Mouse (Mus musculus): ENCODE data around the gene Aamp. TPM values are rescaled to one million over a fixed set of nuclear protein-coding genes. Genes with fewer than 3 reads are reported as not detected.
"Not testable (repeated sequence)": the region's sequence is repeated elsewhere in the genome, so short reads cannot be mapped to it uniquely, and the experiment has no call there.

The Aamp gene
- polyA plus RNA-seq, 1 experiment from 2014 or later: 257 TPM

GRCm38 (mm10) chr1:74293306-74293960 lies 8.9 kb upstream of the Aamp start:
- CTCF ChIA-PET: interaction anchor here (1.9 kb wide), 1 partner anchor 87 kb away, joined by 6 read pairs; no protein-coding TSS in a partner anchor
- DNase-seq (ENCODE audit: low read depth, low spot score): no peak
- no peak for ATAC-seq
- in situ Hi-C loops (cut with MboI; ENCODE audit: low pct_unique_long_range_greater_than_20kb): loop anchor here (10.0 kb wide), 1 partner anchor 259 kb away; no protein-coding TSS in a partner anchor
- POLR2A ChIA-PET: interaction anchor here (0.5 kb wide), 1 partner anchor 291 kb away, joined by 6 read pairs; no protein-coding TSS in a partner anchor
- no peaks in the 10 kb centered on the region for H3K27me3 ChIP-seq
- TF ChIP-seq CTCF (IDR thresholded peaks at IDR 0.05): no peak

DNA sequence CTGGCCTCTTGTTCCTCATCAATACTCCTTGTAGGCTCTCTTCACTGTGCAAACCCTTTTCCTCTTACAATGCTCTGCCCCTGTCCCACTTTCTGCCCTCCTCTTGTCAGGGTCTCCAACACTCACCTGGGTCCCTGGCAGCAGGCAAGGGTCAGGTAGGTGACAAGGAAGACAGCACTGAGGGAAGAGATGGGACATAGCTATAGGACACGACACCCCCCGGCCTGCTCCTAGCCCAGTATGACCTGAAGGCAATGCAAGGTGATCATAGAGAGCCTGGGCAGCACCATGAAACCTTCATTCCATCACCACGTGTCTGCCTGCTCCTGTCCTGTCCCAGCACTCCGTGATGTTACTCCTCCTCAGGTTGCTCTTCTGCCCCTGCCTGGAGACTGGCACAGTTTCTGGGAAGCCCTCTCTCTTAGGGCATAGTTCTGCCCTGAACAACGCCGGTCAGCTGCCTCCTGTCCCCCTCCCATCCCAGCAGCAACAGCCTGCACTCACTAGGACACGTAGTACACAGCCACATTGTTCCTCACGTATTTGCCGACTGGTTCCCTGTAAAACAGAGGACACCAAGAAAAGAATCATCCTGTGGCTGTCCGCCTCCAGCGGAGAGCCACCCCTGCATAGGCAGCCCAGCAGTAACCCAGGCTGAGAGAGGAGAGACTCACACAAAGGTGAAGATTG lies 7.9 kb upstream of the Aamp start:
- POLR2A ChIA-PET: no interaction called here
- in situ Hi-C loops (cut with MboI; ENCODE audit: low pct_unique_long_range_greater_than_20kb): loop anchor here (10.0 kb wide), 1 partner anchor 258 kb away; no protein-coding TSS in a partner anchor
- TF ChIP-seq CTCF (IDR thresholded peaks at IDR 0.05): no peak
- no peak for ATAC-seq
- H3K27me3 ChIP-seq: no peaks in the 10 kb centered on the region
- no peak for DNase-seq (ENCODE audit: low read depth, low spot score)
- CTCF ChIA-PET: no interaction called here

- in situ Hi-C loops (cut with MboI; ENCODE audit: low pct_unique_long_range_greater_than_20kb): loop anchor here (10.0 kb wide), 1 partner anchor 255 kb away; no protein-coding TSS in a partner anchor
- ChIA-PET CTCF (interaction anchor here (1.2 kb wide), 1 partner anchor 72 kb away, joined by 3 read pairs; the partner anchor contains the start of gene Catip), POLR2A (interaction anchor here (1.1 kb wide), 1 partner anchor 15 kb away, joined by 3 read pairs; the partner anchor contains the start of gene Tmbim1)
- ATAC-seq (no peak), DNase-seq (ENCODE audit: low read depth, low spot score) (no peak)
- no peak for TF ChIP-seq CTCF (IDR thresholded peaks at IDR 0.05)
- no peaks in the 10 kb centered on the region for H3K27me3 ChIP-seq
These were observed 5.6 kb upstream of the Aamp start for GRCm38 (mm10) chr1:74290141-74290540.

DNA sequence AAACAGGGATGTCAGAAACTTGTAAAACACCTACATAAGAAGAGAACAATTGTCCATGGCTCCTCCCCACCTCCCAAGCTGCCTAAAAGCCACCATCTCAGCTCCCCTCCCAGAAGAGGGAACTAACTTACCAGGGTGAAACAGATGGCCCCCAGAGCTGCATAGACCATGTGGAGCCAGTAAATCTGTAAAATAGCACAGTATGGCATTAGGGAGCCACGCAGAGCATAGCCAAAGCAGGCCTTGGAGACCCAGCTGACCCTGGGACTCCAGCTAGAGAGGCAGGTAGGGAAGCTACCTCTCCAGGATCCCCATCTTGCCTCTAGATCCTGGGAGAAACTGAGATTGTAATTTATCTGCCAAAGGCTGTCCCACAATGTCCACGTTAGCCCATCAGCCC lies 5.2 kb upstream of the Aamp start:
- in situ Hi-C loops (cut with MboI; ENCODE audit: low pct_unique_long_range_greater_than_20kb): loop anchor here (10.0 kb wide), 1 partner anchor 255 kb away; no protein-coding TSS in a partner anchor

DNA sequence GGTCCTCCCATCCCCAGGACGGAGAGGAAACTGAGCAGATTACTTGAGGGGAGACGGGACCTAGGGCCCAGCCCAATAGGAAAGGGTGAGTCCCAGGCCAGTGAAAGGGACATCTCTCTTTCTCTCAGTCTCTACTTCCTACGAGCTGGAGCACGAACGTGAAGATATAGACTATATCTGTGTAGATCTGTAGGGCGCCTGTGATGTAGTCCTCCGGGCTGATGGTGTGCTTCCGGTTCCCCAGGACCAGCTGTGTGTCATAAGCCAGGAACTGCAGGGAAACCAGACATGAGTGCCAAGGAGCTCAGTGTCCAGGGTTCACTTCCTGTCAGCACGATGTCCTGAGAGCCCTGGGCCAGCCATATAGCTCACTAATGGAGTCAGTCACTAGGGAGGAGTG lies 4.7 kb upstream of the Aamp start:
- H3K27me3 ChIP-seq: no peaks in the 10 kb centered on the region
- ChIA-PET POLR2A (interaction anchor here (0.8 to 1.1 kb wide), 2 partner anchors 15 to 79 kb away, joined by 3 read pairs; partner anchors contain the start of gene Tmbim1), CTCF (interaction anchor here (1.2 kb wide), 1 partner anchor 73 kb away, joined by 3 read pairs; the partner anchor contains the start of gene Catip)
- ATAC-seq: no peak
- DNase-seq (ENCODE audit: low read depth, low spot score): no peak
- in situ Hi-C loops (cut with MboI; ENCODE audit: low pct_unique_long_range_greater_than_20kb): no loop called here
- no peak for TF ChIP-seq CTCF (IDR thresholded peaks at IDR 0.05)

More for the DNA sequence above, 5.2 kb upstream of the Aamp start:
- H3K27me3 ChIP-seq: no peaks in the 10 kb centered on the region
- CTCF ChIA-PET: interaction anchor here (1.2 kb wide), 1 partner anchor 72 kb away, joined by 3 read pairs; the partner anchor contains the start of gene Catip
- no peak for DNase-seq (ENCODE audit: low read depth, low spot score)
- ATAC-seq: no peak
- POLR2A ChIA-PET: interaction anchor here (0.8 to 1.1 kb wide), 2 partner anchors 15 to 80 kb away, joined by 3 read pairs; partner anchors contain the start of gene Tmbim1
- TF ChIP-seq CTCF (IDR thresholded peaks at IDR 0.05): no peak

DNA sequence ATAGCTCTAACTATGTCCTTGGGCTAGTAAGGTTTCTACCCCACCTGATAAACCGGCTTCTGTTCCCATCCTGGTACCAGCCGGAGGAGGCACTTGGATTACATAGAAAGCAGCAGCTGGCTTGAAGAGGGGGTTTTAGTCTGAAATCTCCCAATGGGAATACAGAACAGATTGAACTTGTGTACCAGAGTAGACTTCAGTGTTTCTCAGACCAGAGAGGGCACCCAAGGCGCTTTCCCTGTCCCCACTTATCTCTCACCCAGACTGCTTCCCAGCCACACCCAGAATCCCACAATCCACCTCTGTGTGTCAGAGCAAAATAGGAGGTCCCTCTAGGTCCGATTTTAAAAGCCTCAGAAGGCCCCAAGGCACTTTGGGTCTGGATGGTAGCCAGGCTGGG lies 3.8 kb upstream of the Aamp start:
- in situ Hi-C loops (cut with MboI; ENCODE audit: low pct_unique_long_range_greater_than_20kb): no loop called here
- no peak for TF ChIP-seq CTCF (IDR thresholded peaks at IDR 0.05)
- no peaks in the 10 kb centered on the region for H3K27me3 ChIP-seq
- DNase-seq (ENCODE audit: low read depth, low spot score): no peak
- ChIA-PET POLR2A (interaction anchor here (0.6 to 1.7 kb wide), 2 partner anchors 40 to 74 kb away, joined by 3 to 5 read pairs; partner anchors contain the start of gene Catip), CTCF (interaction anchor here (1.1 to 2.6 kb wide), 6 partner anchors 17 to 83 kb away, joined by 3 to 9 read pairs (median 4); partner anchors contain the start of genes Catip and Tmbim1)
- no peak for ATAC-seq

DNA sequence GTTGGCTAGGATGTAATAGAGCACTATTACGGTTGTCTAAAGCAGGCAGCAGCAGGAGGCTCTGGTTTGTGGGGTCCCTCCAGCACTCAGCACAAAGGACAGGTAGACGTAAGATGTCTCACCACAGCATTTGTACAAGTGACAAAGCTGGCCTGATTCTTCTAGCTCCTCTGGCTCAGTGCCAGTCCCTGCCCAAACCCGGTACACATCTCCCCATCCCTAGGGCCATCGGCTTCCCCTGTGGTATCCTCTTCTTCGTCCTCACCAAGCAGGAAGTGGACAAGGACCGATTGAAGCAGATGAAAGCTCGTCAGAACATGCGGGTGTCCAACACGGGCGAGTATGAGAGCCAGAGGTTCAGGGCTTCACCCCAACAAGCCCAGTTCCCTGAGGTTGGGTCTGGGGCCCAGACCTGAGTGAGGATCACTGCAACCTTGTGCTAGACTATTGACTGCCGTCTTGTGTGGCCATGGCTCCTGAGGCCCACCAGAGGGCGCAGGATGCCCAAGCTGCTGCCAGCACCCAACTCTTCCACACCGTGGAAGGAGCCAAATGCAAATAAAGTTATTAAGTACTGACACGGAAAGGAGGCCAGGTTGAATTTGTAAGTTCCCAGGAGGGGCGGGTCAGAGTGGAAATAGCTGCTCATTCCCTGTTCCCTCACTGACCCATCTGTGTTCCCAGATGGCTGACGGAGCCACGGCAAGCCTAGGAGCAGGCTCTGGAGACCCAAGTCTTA lies 2.5 kb upstream of the Aamp start:
- CTCF ChIA-PET: interaction anchor here (0.7 to 2.8 kb wide), 15 partner anchors 9 to 82 kb away, joined by 3 to 9 read pairs (median 4); partner anchors contain the start of genes Catip and Tmbim1
- ATAC-seq; in situ Hi-C loops (cut with MboI; ENCODE audit: low pct_unique_long_range_greater_than_20kb); H3K27me3 ChIP-seq; DNase-seq (ENCODE audit: low read depth, low spot score): not testable (repeated sequence)
- POLR2A ChIA-PET: interaction anchor here (1.1 to 2.0 kb wide), 4 partner anchors 8 to 75 kb away, joined by 3 to 13 read pairs (median 4); partner anchors contain the start of genes Arpc2 and Catip

- no peak for TF ChIP-seq CTCF (IDR thresholded peaks at IDR 0.05)
- in situ Hi-C loops (cut with MboI; ENCODE audit: low pct_unique_long_range_greater_than_20kb): no loop called here
- DNase-seq (ENCODE audit: low read depth, low spot score): no peak
- ChIA-PET POLR2A (interaction anchor here (0.6 to 2.0 kb wide), 8 partner anchors 10 to 87 kb away, joined by 3 to 13 read pairs (median 4); partner anchors contain the start of gene Arpc2), CTCF (interaction anchor here (1.1 to 2.8 kb wide), 7 partner anchors 9 to 80 kb away, joined by 3 to 9 read pairs (median 3); no protein-coding TSS in a partner anchor)
- no peak for ATAC-seq
- no peaks in the 10 kb centered on the region for H3K27me3 ChIP-seq
These were observed 873 bp upstream of the Aamp start for GRCm38 (mm10) chr1:74285212-74286010.

Data from Patski (cell line).